In genomic region chr10:20285289-20285975, GRCm38 (mm10) we compare ENCODE assay signal across 8 mouse cellular contexts. TPM values are rescaled to one million over a fixed set of nuclear protein-coding genes. Genes with fewer than 3 reads are reported as not detected.
A peak's percentile ranks its signal among the peaks of the same experiment; 100 is the strongest.
DNase-seq lines count a peak whose midpoint lies in the region; ATAC-seq lines count a peak whose summit lies in the region.

No protein-coding gene starts in this region.

- peak overlapping the region; percentile 77 for H3K27ac ChIP-seq in heart, embryonic 11.5 days (ENCODE audit: low read depth, low read length)
- 0 out of 2 replicates have a peak overlapping the region, but pooled peaks have one; percentile 19 for H3K27ac ChIP-seq in kidney, embryonic 14.5 days (ENCODE audit: low read depth, low read length)
- no peak overlapping the region for H3K27ac ChIP-seq in limb, embryonic 12.5 days
- H3K27ac ChIP-seq in neural tube, embryonic 15.5 days (replicated peaks), result peak overlapping the region; percentile 73

- peak; percentile 59 for DNase-seq in R1 (ENCODE audit: low read depth, low spot score)
- DNase-seq in embryo, embryonic 10 days (ENCODE audit: low spot score), result peak; percentile 86
- no peak for DNase-seq in ovary, postnatal 36 days (ENCODE audit: low spot score)
- no peak for DNase-seq in ovary, postnatal 14 days (ENCODE audit: low spot score)

- no peaks in the 10 kb centered on the region for H3K9me3 ChIP-seq in heart, embryonic 11.5 days (replicated peaks; ENCODE audit: control insufficient read depth, low read length)
- no peaks in the 10 kb centered on the region for H3K9me3 ChIP-seq in kidney, embryonic 14.5 days (ENCODE audit: control insufficient read depth, low read length)
- H3K9me3 ChIP-seq in limb, embryonic 12.5 days, result no peaks in the 10 kb centered on the region
- H3K9me3 ChIP-seq in neural tube, embryonic 15.5 days (replicated peaks), result no peaks in the 10 kb centered on the region

- H3K9ac ChIP-seq in heart, embryonic 11.5 days (ENCODE audit: low read depth, low read length), result peak overlapping the region; percentile 56
- H3K9ac ChIP-seq in kidney, embryonic 14.5 days (ENCODE audit: low read depth, low read length), result no peak overlapping the region
- no peak overlapping the region for H3K9ac ChIP-seq in limb, embryonic 12.5 days (replicated peaks)
- no peak overlapping the region for H3K9ac ChIP-seq in neural tube, embryonic 15.5 days (replicated peaks)

- H3K4me3 ChIP-seq in heart, embryonic 11.5 days (ENCODE audit: low read depth, low read length), result no peak overlapping the region
- H3K4me3 ChIP-seq in kidney, embryonic 14.5 days (ENCODE audit: low read length), result no peak overlapping the region
- no peak overlapping the region for H3K4me3 ChIP-seq in limb, embryonic 12.5 days (replicated peaks)
- no peak overlapping the region for H3K4me3 ChIP-seq in neural tube, embryonic 15.5 days (replicated peaks)

- peak overlapping the region; percentile 35 for H3K4me2 ChIP-seq in heart, embryonic 11.5 days
- no peak overlapping the region for H3K4me2 ChIP-seq in kidney, embryonic 14.5 days (replicated peaks; ENCODE audit: low read depth, low read length)
- no peak overlapping the region for H3K4me2 ChIP-seq in limb, embryonic 12.5 days
- H3K4me2 ChIP-seq in neural tube, embryonic 15.5 days, result 0 out of 2 replicates have a peak overlapping the region, but pooled peaks have one; percentile 44

- no peaks in the 10 kb centered on the region for H3K27me3 ChIP-seq in heart, embryonic 11.5 days (ENCODE audit: control insufficient read depth, insufficient read depth, low read length)
- H3K27me3 ChIP-seq in kidney, embryonic 14.5 days (ENCODE audit: control insufficient read depth, insufficient read depth, low read length), result no peaks in the 10 kb centered on the region
- no peaks in the 10 kb centered on the region for H3K27me3 ChIP-seq in limb, embryonic 12.5 days
- H3K27me3 ChIP-seq in neural tube, embryonic 15.5 days (replicated peaks), result no peaks in the 10 kb centered on the region

- H3K36me3 ChIP-seq in heart, embryonic 11.5 days (ENCODE audit: control insufficient read depth, insufficient read depth, low read length), result no peaks in the 10 kb centered on the region
- H3K36me3 ChIP-seq in kidney, embryonic 14.5 days (ENCODE audit: control insufficient read depth, insufficient read depth, low read length), result no peaks in the 10 kb centered on the region
- H3K36me3 ChIP-seq in limb, embryonic 12.5 days, result no peaks in the 10 kb centered on the region
- no peaks in the 10 kb centered on the region for H3K36me3 ChIP-seq in neural tube, embryonic 15.5 days

- WGBS in heart, embryonic 11.5 days (ENCODE audit: insufficient replicate concordance), result 17% methylated on average over 10 of the region's 10 CpGs
- 19% methylated on average over 10 of the region's 10 CpGs for WGBS in kidney, embryonic 14.5 days
- 29% methylated on average over 10 of the region's 10 CpGs for WGBS in limb, embryonic 12.5 days
- WGBS in neural tube, embryonic 15.5 days, result 11% methylated on average over 10 of the region's 10 CpGs

- peak; percentile 75 for ATAC-seq in heart, embryonic 11.5 days (replicated peaks; ENCODE audit: insufficient number of reproducible peaks, low FRiP score, low TSS enrichment)
- peak; percentile 77; the same call in 1 of the 2 replicates for ATAC-seq in kidney, embryonic 14.5 days (ENCODE audit: low FRiP score, low TSS enrichment)
- ATAC-seq in limb, embryonic 12.5 days (ENCODE audit: insufficient number of reproducible peaks, insufficient read depth, low FRiP score, low TSS enrichment, low read depth), result peak; percentile 61; the same call in 1 of the 2 replicates
- peak; percentile 75 for ATAC-seq in neural tube, embryonic 15.5 days (ENCODE audit: low FRiP score)

- peaks cover 22% of the 10 kb centered on the region for H3K4me1 ChIP-seq in heart, embryonic 11.5 days (ENCODE audit: control insufficient read depth, insufficient read depth, low read length)
- H3K4me1 ChIP-seq in kidney, embryonic 14.5 days (ENCODE audit: control insufficient read depth, insufficient read depth, low read length), result peaks cover 3% of the 10 kb centered on the region
- peaks cover 22% of the 10 kb centered on the region for H3K4me1 ChIP-seq in limb, embryonic 12.5 days (replicated peaks)
- H3K4me1 ChIP-seq in neural tube, embryonic 15.5 days, result peaks cover 24% of the 10 kb centered on the region

RNA-seq across cellular contexts. Expression of gene Bclaf1, which starts 26.8 kb away (rescaled TPM):
- polyA plus RNA-seq in heart, embryonic 11.5 days (2014; fragmentation: Nextera tagmentation; extraction: Ambion mirVana), result 94.9 and 96.1 TPM in 2 replicates
- 115 and 168 TPM in 2 replicates for polyA plus RNA-seq in kidney, embryonic 14.5 days (2014; fragmentation: Nextera tagmentation; extraction: Ambion mirVana)
- polyA plus RNA-seq in limb, embryonic 12.5 days (2016; fragmentation: Nextera tagmentation; extraction: Ambion mirVana), result 157 and 167 TPM in 2 replicates
- 96.8 and 101 TPM in 2 replicates for polyA plus RNA-seq in neural tube, embryonic 15.5 days (2015; fragmentation: Nextera tagmentation; extraction: Ambion mirVana)

Comparison
In these comparisons a context has a peak if more than half of its experiments do, and no peak if none do; other contexts are left out.
1. DNase-seq: peak in R1 (single experiment) and embryo, embryonic 10 days (single experiment); none in ovary, postnatal 36 days (single experiment) and ovary, postnatal 14 days (single experiment).
2. H3K4me2 ChIP-seq: peak in heart, embryonic 11.5 days (single experiment) and neural tube, embryonic 15.5 days (single experiment); none in kidney, embryonic 14.5 days (single experiment) and limb, embryonic 12.5 days (single experiment).
3. Peak in every context shown above with its lines, with median percentiles within 50 percentile points of each other: ATAC-seq.